Mouse (Mus musculus) heart, embryonic 10.5 days (tissue): ENCODE data around the gene Igdcc4. TPM values are rescaled to one million over a fixed set of nuclear protein-coding genes. Genes with fewer than 3 reads are reported as not detected.
"Not testable (repeated sequence)": the region's sequence is repeated elsewhere in the genome, so short reads cannot be mapped to it uniquely, and the experiment has no call there.

ENCODE experiments used
- DNase-seq: peaks from one replicate; pipeline ENCODE4 v3.0.0-alpha.2; 2017; ENCODE audit warnings: low spot score
- H3K27ac ChIP-seq: fragments of 300-500 bp; sonication (generic); 2 replicates; pipeline ENCODE4 v1.5.1; 2016; ENCODE audit warnings: mild to moderate bottlenecking
- H3K27me3 ChIP-seq: fragments of 300-500 bp; sonication (generic); 2 replicates; pipeline ENCODE4 v1.6.1; 2016; ENCODE audit warnings: mild to moderate bottlenecking; ENCODE audit not compliant: poor library complexity, insufficient read depth, severe bottlenecking
- H3K36me3 ChIP-seq: fragments of 300-500 bp; sonication (generic); 2 replicates; pipeline ENCODE4 v1.6.1; 2016; ENCODE audit warnings: mild to moderate bottlenecking, moderate library complexity
- H3K4me1 ChIP-seq: fragments of 300-500 bp; sonication (generic); 2 replicates; pipeline ENCODE4 v1.6.1; 2016; ENCODE audit warnings: mild to moderate bottlenecking
- H3K4me3 ChIP-seq: fragments of 300-500 bp; sonication (generic); 2 replicates; pipeline ENCODE4 v1.5.1; 2016; ENCODE audit warnings: mild to moderate bottlenecking, moderate library complexity
- H3K9me3 ChIP-seq: fragments of 300-500 bp; sonication (generic); 2 replicates; pipeline ENCODE4 v1.6.1; 2016; ENCODE audit warnings: mild to moderate bottlenecking, moderate library complexity
- WGBS: fragments of 180-500 bp; shearing (Covaris S2); methylation state at CpG from one replicate; pipeline ENCODE4 v1.1.7; 2016; 5-methylcytosine and 5-hydroxymethylcytosine counted together
- polyA plus RNA-seq: library from polyadenylated mRNA; unstranded; fragments of >200 nt; fragmentation: Nextera tagmentation; extraction: Ambion mirVana; gene quantifications from 2 replicates; pipeline ENCODE4 v1.2.1, GENCODE M21; 2016

Gene Igdcc4
- polyA plus RNA-seq, result 7.5 and 10.8 TPM in 2 replicates

DNA sequence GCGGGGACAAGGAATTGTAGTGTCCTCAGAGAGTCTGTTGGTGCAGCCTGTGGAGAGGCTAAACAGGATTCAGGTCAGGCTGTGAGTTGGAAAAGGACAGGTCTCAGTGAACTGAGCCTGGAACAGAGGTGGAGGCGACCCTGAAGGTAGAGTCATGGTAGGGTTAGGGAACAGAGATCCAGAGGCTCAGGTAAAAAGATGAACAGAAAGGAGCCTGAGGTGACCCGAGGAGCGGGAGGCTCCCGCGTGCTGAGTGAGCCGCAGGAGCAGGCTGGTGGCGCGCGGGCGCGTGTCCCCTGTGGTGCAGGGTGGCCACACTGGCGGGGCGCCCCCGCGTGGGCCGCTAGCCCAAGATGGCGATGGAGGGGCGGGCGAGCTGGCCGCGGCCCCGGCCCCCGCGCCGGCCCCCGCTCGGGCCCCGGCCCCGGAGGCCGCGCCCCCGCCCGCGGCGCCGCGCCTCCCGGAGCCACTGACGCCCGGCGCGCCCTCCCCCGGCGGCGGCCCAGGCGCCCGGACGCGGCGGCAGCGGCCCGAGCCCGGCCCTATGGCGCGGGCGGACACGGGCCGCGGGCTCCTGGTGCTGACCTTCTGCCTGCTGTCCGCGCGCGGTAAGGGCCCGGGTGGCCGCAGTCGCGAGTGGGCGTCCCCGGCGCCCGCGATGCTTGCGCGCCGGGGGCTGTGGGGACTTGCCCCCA is at the start of gene Igdcc4:
Gene Igdcc4 (plus strand): TSS at position 496 of the 695 bp plus-strand sequence.
- H3K9me3 ChIP-seq, result 0 out of 2 replicates have a peak, but pooled peaks cover 5% of the 10 kb centered on the region
- peak within 1 kb of the TSS; percentile 88 for H3K27ac ChIP-seq
- 2% methylated on average over 55 of the region's 76 CpGs for WGBS
- H3K27me3 ChIP-seq, result peaks cover 22% of the 10 kb centered on the region
- peaks cover 18% of the 10 kb centered on the region for H3K4me1 ChIP-seq
- peak within 1 kb of the TSS; percentile 89 for H3K4me3 ChIP-seq
- DNase-seq, result no peak
- no peaks in the 10 kb centered on the region for H3K36me3 ChIP-seq

DNA sequence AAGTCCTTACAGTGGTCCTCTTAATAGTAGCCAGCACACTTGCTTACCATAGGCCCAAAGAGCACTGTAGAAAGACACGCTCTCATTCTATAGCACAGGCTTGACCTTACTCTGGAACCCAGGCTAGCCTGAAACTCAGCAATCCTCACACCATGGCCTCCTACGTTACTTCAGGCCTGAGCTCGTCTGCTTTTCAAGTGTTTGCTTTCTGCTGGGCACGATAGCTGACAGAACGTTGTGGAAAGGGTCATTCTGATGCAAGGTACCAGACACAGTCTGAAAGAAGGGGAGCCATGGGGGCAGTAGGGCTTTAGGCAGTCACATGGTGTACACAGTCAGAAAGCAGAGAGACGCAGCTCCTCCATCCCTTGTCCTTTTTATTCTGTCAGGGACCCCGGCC is 37.0 kb upstream of the Igdcc4 start:
- peaks cover 90% of the 10 kb centered on the region for H3K36me3 ChIP-seq
- 91% methylated on average over 7 of the region's 7 CpGs for WGBS

DNA sequence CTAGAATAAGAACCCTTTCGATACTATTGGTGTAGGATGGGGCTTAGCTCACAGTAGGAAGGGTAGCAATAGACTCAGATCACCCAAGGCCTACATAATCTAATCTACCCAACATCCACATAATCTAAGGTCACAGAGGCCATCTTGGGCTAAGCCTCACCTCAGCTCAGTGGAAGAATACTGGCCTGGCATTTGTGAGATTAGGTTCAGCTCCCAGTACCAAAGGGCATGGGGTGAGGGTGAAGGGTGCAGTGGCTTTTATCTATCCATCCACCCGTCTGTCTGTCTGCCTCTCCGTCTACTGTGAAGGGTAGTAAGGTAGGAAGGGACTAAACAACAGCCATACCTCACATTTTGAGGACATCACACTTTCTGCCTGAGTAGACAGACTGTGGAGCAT is 30.7 kb upstream of the Igdcc4 start:
- Histone ChIP-seq H3K36me3 (peaks cover 85% of the 10 kb centered on the region), H3K4me1 (no peaks in the 10 kb centered on the region), H3K27ac (no peak overlapping the region), H3K27me3 (no peaks in the 10 kb centered on the region), H3K9me3 (no peaks in the 10 kb centered on the region), H3K4me3 (no peak overlapping the region)
- WGBS, result 86% methylated on average over 3 of the region's 3 CpGs
- DNase-seq, result no peak

More for the DNA sequence above, 37.0 kb upstream of the Igdcc4 start:
- Histone ChIP-seq H3K4me3 (no peak overlapping the region), H3K27ac (no peak overlapping the region), H3K27me3 (no peaks in the 10 kb centered on the region), H3K4me1 (no peaks in the 10 kb centered on the region), H3K9me3 (no peaks in the 10 kb centered on the region)
- peak; percentile 52 for DNase-seq

DNA sequence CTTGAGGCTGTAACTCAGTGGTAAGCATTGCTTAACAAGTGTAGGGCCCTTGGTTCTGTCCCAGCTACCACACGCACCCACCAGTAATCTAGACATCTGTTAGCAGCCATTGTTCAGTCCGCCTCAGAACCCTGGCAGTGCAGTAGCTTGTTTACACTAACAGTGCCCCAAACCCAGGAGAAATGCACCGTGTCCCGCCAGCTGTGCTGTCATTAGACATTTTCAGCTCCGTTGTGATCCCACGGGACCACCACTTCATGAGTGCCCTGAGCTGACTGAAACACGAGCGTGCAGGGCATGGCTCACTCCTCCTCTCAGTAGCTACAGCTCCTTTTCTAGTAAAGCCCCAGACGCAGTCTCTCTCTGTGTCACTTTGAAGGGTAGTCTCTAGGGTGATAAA is 27.7 kb upstream of the Igdcc4 start:
- Histone ChIP-seq H3K4me1 (no peaks in the 10 kb centered on the region), H3K4me3 (no peak overlapping the region), H3K27me3 (no peaks in the 10 kb centered on the region), H3K36me3 (peaks cover 81% of the 10 kb centered on the region), H3K27ac (no peak overlapping the region), H3K9me3 (no peaks in the 10 kb centered on the region)
- DNase-seq, result no peak
- 64% methylated on average over 9 of the region's 9 CpGs for WGBS

DNA sequence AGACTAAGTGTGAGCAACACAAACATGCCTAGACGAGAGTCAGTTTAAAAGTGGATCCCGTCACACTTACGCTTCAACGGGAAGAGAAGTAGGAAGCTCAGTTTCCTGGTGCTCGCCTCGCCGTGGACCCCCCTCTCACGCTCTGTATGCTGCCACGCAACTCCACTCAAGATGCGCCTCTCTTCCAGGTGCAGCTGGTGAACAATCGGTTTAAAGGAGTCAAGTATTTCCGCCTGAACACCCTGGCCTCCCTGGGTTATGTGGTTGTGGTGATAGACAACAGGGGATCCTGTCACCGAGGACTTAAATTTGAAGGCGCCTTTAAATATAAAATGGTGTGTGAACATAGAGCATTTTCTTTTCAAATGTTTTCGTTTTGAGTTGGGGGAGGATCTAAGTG is 27.0 kb upstream of the Igdcc4 start:
- Histone ChIP-seq H3K4me3 (no peak overlapping the region), H3K36me3 (peaks cover 81% of the 10 kb centered on the region), H3K27ac (no peak overlapping the region), H3K9me3 (no peaks in the 10 kb centered on the region), H3K27me3 (no peaks in the 10 kb centered on the region), H3K4me1 (no peaks in the 10 kb centered on the region)
- 87% methylated on average over 15 of the region's 15 CpGs for WGBS
- DNase-seq, result no peak

DNA sequence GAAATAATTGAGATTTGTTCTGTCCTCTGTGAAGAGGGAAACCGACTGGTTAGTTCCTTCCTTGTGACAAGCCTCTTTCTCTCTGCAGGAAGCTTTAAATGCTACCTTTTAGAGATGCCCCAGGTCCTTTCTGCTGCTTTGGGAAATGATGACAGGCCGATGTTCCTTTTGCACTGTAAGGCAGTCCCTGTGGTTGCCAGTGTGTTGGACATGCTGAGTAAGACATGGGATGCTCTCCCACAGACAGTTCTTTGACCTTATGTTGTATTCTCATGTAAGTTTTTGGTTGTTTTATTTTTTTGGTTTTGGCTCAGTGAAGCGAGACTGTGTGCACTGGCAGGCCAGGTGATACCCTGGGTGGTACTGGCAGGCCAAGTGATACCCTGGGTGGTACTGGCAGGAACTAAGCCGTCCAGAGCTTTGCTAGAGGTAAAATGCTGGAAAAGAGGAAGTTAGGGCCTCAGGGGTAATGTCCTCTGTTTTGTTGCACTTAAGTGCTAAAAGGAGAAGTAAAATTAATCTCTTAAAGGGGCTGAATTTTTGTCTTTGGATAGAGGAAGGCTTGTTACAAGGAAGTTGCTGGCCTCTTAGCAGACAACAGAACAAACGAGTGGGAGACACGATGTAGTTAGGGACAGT is 26.3 kb upstream of the Igdcc4 start:
- 85% methylated on average over 6 of the region's 6 CpGs for WGBS
- Histone ChIP-seq H3K36me3 (peaks cover 83% of the 10 kb centered on the region), H3K27me3 (no peaks in the 10 kb centered on the region), H3K9me3 (no peaks in the 10 kb centered on the region), H3K27ac (no peak overlapping the region), H3K4me1 (no peaks in the 10 kb centered on the region), H3K4me3 (no peak overlapping the region)
- no peak for DNase-seq

DNA sequence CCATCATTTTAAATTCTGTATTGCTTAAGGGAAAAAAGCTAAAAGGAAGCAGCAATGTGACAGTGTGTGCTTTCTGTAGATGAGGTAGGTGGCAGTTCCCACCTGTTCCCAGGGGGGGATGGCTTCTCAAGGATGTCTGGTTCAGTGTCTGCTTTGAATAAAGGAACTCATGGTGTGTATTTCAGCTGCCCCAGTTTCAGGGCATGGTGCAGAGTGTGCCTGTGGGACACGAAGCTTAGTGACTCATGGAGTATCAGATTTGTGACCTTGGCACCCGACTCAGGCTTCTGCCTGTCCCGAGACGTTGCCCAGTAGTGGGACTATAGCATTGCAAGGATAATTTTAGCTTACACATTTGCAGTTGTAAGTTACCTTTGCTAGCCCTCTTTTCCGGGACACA is 23.8 kb upstream of the Igdcc4 start:
- no peak overlapping the region for H3K27ac ChIP-seq
- 89% methylated on average over 5 of the region's 5 CpGs for WGBS
- no peaks in the 10 kb centered on the region for H3K27me3 ChIP-seq
- H3K4me3 ChIP-seq, result no peak overlapping the region
- no peak for DNase-seq
- no peaks in the 10 kb centered on the region for H3K4me1 ChIP-seq
- H3K9me3 ChIP-seq, result no peaks in the 10 kb centered on the region
- peaks cover 85% of the 10 kb centered on the region for H3K36me3 ChIP-seq

DNA sequence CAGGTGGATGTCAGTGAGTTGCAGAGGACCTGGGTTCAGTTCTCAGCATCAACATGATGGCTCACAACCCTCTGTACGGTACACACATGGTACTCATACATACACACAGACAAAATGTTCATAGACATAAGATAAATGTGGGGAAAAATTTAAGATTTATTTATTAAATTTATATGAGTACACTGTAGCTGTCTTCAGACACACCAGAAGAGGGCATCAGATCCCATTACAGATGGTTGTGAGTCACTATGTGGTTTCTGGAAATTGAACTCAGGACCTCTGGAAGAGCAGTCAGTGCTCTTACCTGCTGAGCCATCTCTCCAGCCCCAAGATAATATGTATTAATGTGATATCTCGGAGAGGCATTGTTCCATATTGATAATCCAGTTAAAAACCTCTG is 21.1 kb upstream of the Igdcc4 start:
- H3K27me3 ChIP-seq, DNase-seq, H3K4me1 ChIP-seq, H3K27ac ChIP-seq, H3K9me3 ChIP-seq, H3K4me3 ChIP-seq: not testable (repeated sequence)
- 88% methylated on average over 2 of the region's 2 CpGs for WGBS
- H3K36me3 ChIP-seq, result peaks cover 87% of the 10 kb centered on the region

DNA sequence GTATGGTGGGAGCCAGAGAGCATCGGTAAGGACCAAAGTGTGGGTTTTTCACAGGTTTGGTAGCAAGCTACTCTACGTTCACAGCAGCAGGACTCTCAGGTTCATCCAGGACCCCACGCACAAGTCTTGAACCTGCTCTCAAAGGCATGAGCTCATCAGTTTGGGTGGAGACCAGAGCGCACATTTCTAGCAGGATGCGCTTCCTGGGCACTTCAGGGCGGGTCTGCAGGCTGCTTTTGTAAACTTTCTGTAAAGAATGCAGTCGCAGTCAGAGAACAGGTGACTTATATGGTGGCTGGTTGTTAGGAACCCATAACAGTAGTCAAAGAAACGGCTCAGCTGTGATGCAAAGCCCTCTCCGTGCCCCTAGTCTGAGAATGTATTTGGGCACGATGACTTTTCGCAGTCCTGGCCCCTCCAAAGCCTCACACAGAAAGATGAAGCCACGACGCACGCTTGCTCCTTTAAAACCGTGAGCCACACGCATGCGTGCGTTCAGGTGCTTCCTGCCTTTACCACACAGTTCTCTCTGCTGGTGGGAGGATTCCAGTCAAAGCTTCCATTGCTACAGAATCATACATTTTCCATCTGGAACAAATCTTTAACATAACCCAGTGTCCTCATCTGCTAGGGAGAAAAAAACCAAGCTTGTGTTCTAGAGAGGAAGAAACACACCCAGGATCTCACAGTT is 18.1 kb upstream of the Igdcc4 start:
- Histone ChIP-seq H3K36me3 (peaks cover 64% of the 10 kb centered on the region), H3K27ac (no peak overlapping the region), H3K27me3 (no peaks in the 10 kb centered on the region), H3K4me1 (peaks cover 8% of the 10 kb centered on the region), H3K9me3 (no peaks in the 10 kb centered on the region), H3K4me3 (no peak overlapping the region)
- 92% methylated on average over 18 of the region's 18 CpGs for WGBS
- no peak for DNase-seq

DNA sequence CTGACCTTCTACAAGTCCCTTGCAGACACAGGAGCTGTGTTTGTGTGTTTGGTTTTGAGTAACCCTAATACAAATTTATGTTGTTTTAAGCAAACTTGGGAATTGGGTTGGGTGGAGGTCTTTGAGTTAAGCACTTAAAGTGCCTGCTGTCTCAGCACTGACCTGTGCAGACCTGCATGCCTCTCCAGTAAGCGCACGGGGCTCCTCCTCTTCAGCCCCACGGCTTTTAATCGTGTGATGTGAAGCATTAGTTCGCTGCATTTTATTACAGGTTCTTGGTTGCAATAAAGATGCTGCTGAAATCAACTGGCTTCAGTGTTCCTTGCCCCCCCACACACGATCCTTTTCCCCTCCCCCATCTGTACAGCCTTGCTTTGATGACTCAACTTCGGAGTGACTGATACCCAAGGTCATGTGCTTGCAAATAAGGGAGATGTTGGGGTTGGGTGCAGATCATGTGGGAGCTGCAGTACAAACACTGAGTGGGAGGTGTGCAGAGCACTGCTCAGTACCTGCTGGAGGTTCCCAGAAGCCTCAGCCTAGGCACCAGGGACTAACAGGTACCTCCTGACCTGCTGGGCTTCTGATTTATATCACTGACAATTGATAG is 17.0 kb upstream of the Igdcc4 start:
- no peak overlapping the region for H3K27ac ChIP-seq
- peaks cover 8% of the 10 kb centered on the region for H3K4me1 ChIP-seq
- peaks cover 53% of the 10 kb centered on the region for H3K36me3 ChIP-seq
- 81% methylated on average over 7 of the region's 7 CpGs for WGBS
- H3K4me3 ChIP-seq, result no peak overlapping the region
- no peaks in the 10 kb centered on the region for H3K27me3 ChIP-seq
- no peak for DNase-seq
- H3K9me3 ChIP-seq, result no peaks in the 10 kb centered on the region

DNA sequence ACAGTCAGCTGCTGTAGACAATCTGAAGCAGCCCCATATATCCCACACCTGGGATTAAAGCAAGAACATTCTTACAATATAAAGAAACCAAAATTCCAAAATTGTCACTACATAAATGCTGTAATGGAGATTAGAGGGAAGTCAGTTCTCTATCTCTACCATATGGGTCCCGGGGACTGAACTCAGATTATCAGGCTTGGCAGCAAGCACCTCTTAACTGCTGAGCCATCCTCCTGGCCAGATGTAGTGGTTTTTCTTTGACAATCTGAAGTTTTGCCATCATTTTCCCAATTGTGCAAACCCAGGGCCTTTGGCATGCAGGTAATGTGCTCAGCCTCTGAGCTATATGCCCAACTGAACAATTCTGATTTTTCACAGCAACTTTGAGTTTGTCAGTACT is 16.0 kb upstream of the Igdcc4 start:
- H3K27me3 ChIP-seq, result no peaks in the 10 kb centered on the region
- no peak overlapping the region for H3K27ac ChIP-seq
- WGBS, result 76% methylated on average over 1 of the region's 1 CpGs
- no peak overlapping the region for H3K4me3 ChIP-seq
- H3K4me1 ChIP-seq, result peaks cover 17% of the 10 kb centered on the region
- H3K36me3 ChIP-seq, result peaks cover 43% of the 10 kb centered on the region
- no peaks in the 10 kb centered on the region for H3K9me3 ChIP-seq
- DNase-seq, result no peak

DNA sequence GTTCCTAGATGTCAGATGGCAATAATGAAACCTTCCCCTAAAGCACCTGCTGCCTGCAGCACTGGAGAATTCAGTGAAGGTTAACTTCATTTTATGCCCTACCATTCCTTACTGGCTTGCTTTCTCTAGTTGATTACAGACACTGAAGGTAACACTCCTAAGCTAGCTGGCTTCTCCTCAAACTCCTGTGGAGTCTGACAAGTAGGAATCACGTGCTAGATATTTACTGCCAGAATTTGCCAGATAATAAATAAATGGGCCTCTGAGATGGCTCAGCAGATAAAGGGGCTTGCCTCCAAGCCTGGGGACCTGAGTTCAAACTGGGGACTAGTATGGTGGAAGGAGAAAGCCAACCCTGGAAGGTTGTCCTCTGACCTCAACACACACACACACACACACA is 14.5 kb upstream of the Igdcc4 start:
- no peaks in the 10 kb centered on the region for H3K27me3 ChIP-seq
- WGBS, result 72% methylated on average over 1 of the region's 1 CpGs
- peaks cover 28% of the 10 kb centered on the region for H3K36me3 ChIP-seq
- no peak for DNase-seq
- no peak overlapping the region for H3K4me3 ChIP-seq
- peaks cover 24% of the 10 kb centered on the region for H3K4me1 ChIP-seq
- H3K27ac ChIP-seq, result no peak overlapping the region
- H3K9me3 ChIP-seq, result no peaks in the 10 kb centered on the region

DNA sequence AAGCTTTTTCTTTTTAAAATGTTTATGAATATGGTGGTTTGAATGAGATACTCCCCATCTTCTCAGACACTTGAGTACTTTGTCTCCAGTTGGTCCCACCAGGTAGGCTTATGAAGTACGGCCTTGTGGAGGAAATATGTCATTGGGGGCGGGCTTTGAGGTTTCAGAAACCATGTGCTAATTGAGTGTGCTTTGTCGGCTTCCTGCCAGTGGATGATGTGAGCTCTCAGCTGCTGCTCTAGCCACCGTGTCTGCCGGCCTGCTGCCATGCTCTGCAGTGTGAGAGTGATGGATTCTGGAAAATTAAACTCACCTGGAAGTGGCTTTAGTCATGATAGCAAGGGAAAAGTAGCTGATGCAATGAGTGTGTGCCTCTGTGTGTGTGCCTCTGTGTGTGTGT is 13.8 kb upstream of the Igdcc4 start:
- Histone ChIP-seq H3K27ac (no peak overlapping the region), H3K4me3 (no peak overlapping the region), H3K36me3 (peaks cover 22% of the 10 kb centered on the region), H3K4me1 (peaks cover 24% of the 10 kb centered on the region), H3K9me3 (no peaks in the 10 kb centered on the region), H3K27me3 (no peaks in the 10 kb centered on the region)
- WGBS, result 65% methylated on average over 5 of the region's 5 CpGs
- DNase-seq, result no peak
